Mouse (Mus musculus) macrophage (primary cell): ENCODE measurements around the gene Syngr1. TPM values are rescaled to one million over a fixed set of nuclear protein-coding genes. Genes with fewer than 3 reads are reported as not detected.

Source experiments
- H3K27ac ChIP-seq: fragments of 350-480 bp; formaldehyde crosslinking; 2 replicates; pipeline ENCODE4 v1.9.0; 2021
- H3K36me3 ChIP-seq: fragments of 350-480 bp; formaldehyde crosslinking; 2 replicates; pipeline ENCODE4 v1.9.0; 2021; ENCODE audit errors: inconsistent target
- H3K4me3 ChIP-seq: fragments of 350-480 bp; formaldehyde crosslinking; 2 replicates; pipeline ENCODE4 v1.9.0; 2021; ENCODE audit errors: inconsistent target
- H3K79me2 ChIP-seq: fragments of 350-480 bp; formaldehyde crosslinking; 2 replicates; pipeline ENCODE4 v1.9.0; 2021; ENCODE audit errors: inconsistent target
- WGBS: methylation state at CpG from one replicate; pipeline ENCODE4 v1.1.7; 2026; ENCODE audit warnings: inconsistent platforms; ENCODE audit not compliant: missing documents; 5-methylcytosine and 5-hydroxymethylcytosine counted together
- polyA plus RNA-seq: library from polyadenylated mRNA; stranded (reverse); fragments of 250-400 nt; gene quantifications from 3 replicates; pipeline ENCODE4 v1.2.4, GENCODE M21; 2018; ENCODE audit warnings: inconsistent platforms

Syngr1 gene
- polyA plus RNA-seq, 1 experiment from 2014 or later = 139 TPM

GRCm38 (mm10) chr15:80161199-80161598, 70.1 kb downstream of the Syngr1 start:
- Histone ChIP-seq H3K79me2 (no peaks in the 10 kb centered on the region), H3K36me3 (peaks cover 56% of the 10 kb centered on the region), H3K4me3 (no peak overlapping the region), H3K27ac (no peak overlapping the region)
- 97% methylated on average over 3 of the region's 3 CpGs for WGBS

DNA sequence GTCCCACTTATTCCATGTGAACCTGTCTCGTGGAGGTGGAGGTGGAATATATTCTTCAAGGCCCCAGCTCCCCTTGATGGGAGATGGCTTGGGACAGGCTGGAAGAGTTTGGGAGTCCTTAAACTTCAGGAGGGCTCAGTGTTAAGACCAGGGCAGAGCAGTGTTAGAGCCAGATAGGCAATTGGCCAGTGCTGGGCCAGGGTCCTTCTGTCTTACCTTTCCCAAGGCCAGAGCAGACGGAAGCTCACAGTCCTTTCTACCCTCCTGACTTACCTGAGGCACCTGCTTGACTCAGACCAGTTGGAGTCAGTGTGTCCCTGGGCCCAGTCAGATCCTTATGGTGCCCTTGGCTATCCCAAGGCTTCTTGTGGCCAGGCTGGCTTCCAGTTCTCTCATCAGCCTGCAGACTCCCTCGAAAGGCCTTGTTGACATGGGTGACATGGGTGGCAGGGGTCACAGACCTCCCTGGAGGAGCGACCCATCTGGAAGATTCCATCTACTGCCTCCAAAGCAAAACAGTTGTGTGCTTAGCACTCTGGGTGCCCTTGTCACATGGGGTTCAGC, 71.3 kb downstream of the Syngr1 start:
- H3K79me2 ChIP-seq = no peaks in the 10 kb centered on the region
- no peak overlapping the region for H3K27ac ChIP-seq
- no peak overlapping the region for H3K4me3 ChIP-seq
- WGBS = 95% methylated on average over 4 of the region's 4 CpGs
- peaks cover 43% of the 10 kb centered on the region for H3K36me3 ChIP-seq

DNA sequence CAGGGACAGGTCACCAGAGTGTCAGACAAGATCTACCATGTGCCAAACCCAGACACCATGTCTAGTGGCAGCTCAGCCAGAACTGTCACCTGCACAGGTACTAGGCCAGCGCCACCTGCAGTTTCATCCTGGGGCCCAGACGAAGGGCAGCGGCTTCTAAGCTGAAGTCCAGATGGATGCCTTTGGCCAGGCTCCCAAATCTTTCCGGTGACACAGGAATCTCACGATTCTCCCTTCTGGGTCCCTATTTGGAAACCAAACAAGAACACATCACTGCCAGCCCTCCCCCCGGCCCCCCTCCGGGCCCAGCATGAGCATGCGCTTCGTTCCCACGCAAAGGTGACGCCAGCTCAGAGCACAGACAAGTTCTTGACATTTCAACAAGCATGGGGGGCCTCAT, 72.1 kb downstream of the Syngr1 start:
- H3K79me2 ChIP-seq = no peaks in the 10 kb centered on the region
- peaks cover 36% of the 10 kb centered on the region for H3K36me3 ChIP-seq
- H3K27ac ChIP-seq = no peak overlapping the region
- no peak overlapping the region for H3K4me3 ChIP-seq
- 96% methylated on average over 11 of the region's 11 CpGs for WGBS

- Histone ChIP-seq H3K79me2 (no peaks in the 10 kb centered on the region), H3K36me3 (peaks cover 31% of the 10 kb centered on the region), H3K4me3 (no peak overlapping the region), H3K27ac (no peak overlapping the region)
- WGBS = 93% methylated on average over 4 of the region's 4 CpGs
Observed at GRCm38 (mm10) chr15:80163716-80164115, 72.6 kb downstream of the Syngr1 start.

GRCm38 (mm10) chr15:80165396-80165795, 74.3 kb downstream of the Syngr1 start:
- 58% methylated on average over 5 of the region's 5 CpGs for WGBS
- H3K79me2 ChIP-seq = no peaks in the 10 kb centered on the region
- H3K4me3 ChIP-seq = no peak overlapping the region
- peaks cover 14% of the 10 kb centered on the region for H3K36me3 ChIP-seq
- H3K27ac ChIP-seq = no peak overlapping the region

Other genes with a start within 250 kb of the Syngr1 start
- 22.8 to 91.0 TPM (median 42.5 TPM) in 3 replicates for gene Apobec3, start 199.7 kb upstream of the Syngr1 start, polyA plus RNA-seq
- 1.2 to 5.5 TPM (median 4.3 TPM) in 3 replicates for gene Cbx7, start 120.2 kb upstream of the Syngr1 start, polyA plus RNA-seq
- 10.0 to 24.1 TPM (median 11.9 TPM) in 3 replicates for gene Pdgfb, start 76.4 kb upstream of the Syngr1 start, polyA plus RNA-seq
- 633 to 940 TPM (median 770 TPM) in 3 replicates for gene Rpl3, start 534 bp downstream of the Syngr1 start, polyA plus RNA-seq
- gene Tab1, start 41.8 kb downstream of the Syngr1 start, polyA plus RNA-seq = 10.5 to 14.4 TPM (median 12.8 TPM) in 3 replicates
- gene Mgat3, start 82.4 kb downstream of the Syngr1 start, polyA plus RNA-seq = 0.03 TPM in 1 of 3 replicates, not detected in the others
- gene Mief1, start 142.7 kb downstream of the Syngr1 start, polyA plus RNA-seq = 11.6 to 15.1 TPM (median 13.3 TPM) in 3 replicates
- gene AC140267.1, start 144.5 kb downstream of the Syngr1 start, polyA plus RNA-seq = not detected in 3 replicates
- gene Atf4, start 163.8 kb downstream of the Syngr1 start, polyA plus RNA-seq = 80.3 to 97.1 TPM (median 95.4 TPM) in 3 replicates
- gene Rps19bp1, start 173.0 kb downstream of the Syngr1 start, polyA plus RNA-seq = 26.4 to 49.1 TPM (median 28.5 TPM) in 3 replicates
- not detected in 3 replicates for gene Cacna1i, start 195.9 kb downstream of the Syngr1 start, polyA plus RNA-seq